Mouse (Mus musculus) heart, embryonic 14.5 days (tissue): ENCODE results near the gene Tmem74b. TPM values are rescaled to one million over a fixed set of nuclear protein-coding genes. Genes with fewer than 3 reads are reported as not detected.

Source experiments
- ATAC-seq: fragments of 200-750 bp; cut with Nextera tagmentation; 2 replicates; pipeline ENCODE4 v1.8.0; 2017; ENCODE audit warnings: low read depth, moderate TSS enrichment; ENCODE audit not compliant: insufficient number of reproducible peaks, insufficient read depth, low FRiP score
- H3K27ac ChIP-seq, 2 experiments: fragments of 200-500 bp in 1 of 2; fragments of 300-500 bp in 1 of 2; sonication (generic) in 1 of 2; replicated peaks in 1 of 2; 2 replicates each; pipeline ENCODE4 v1.5.1; 2012 to 2014; ENCODE audit warnings: low read depth in 2 of 2, low read length in 2 of 2, control low read depth in 1 of 2, mild to moderate bottlenecking in 1 of 2, mixed read lengths in 1 of 2; ENCODE audit not compliant: control insufficient read depth in 1 of 2, insufficient read depth in 1 of 2
- H3K27me3 ChIP-seq: fragments of 300-500 bp; sonication (generic); 2 replicates; pipeline ENCODE4 v1.6.1; 2014; ENCODE audit warnings: mild to moderate bottlenecking, low read length, control low read depth; ENCODE audit not compliant: control insufficient read depth, insufficient read depth
- H3K36me3 ChIP-seq: fragments of 300-500 bp; sonication (generic); 2 replicates; pipeline ENCODE4 v1.6.1; 2014; ENCODE audit warnings: mild to moderate bottlenecking, control low read depth, low read length, mixed read lengths; ENCODE audit not compliant: control insufficient read depth, insufficient read depth
- H3K4me1 ChIP-seq, 2 experiments: fragments of 200-500 bp in 1 of 2; fragments of 300-500 bp in 1 of 2; sonication (generic) in 1 of 2; 2 replicates each; pipeline ENCODE4 v1.6.1; 2012 to 2014; ENCODE audit warnings: low read length in 2 of 2, control low read depth in 1 of 2, mixed read lengths in 1 of 2; ENCODE audit not compliant: control insufficient read depth in 2 of 2, insufficient read depth in 2 of 2
- H3K4me2 ChIP-seq: fragments of 300-500 bp; sonication (generic); 2 replicates; pipeline ENCODE4 v1.6.1; 2014; ENCODE audit warnings: mild to moderate bottlenecking, low read length
- H3K4me3 ChIP-seq, 2 experiments: fragments of 200-500 bp in 1 of 2; fragments of 300-500 bp in 1 of 2; sonication (generic) in 1 of 2; 2 replicates each; pipeline ENCODE4 v1.5.1; 2012 to 2014; ENCODE audit warnings: low read length in 2 of 2, mild to moderate bottlenecking in 2 of 2, control low read depth in 1 of 2, low read depth in 1 of 2, moderate library complexity in 1 of 2; ENCODE audit not compliant: control insufficient read depth in 1 of 2, insufficient read depth in 1 of 2
- H3K9ac ChIP-seq: fragments of 300-500 bp; sonication (generic); 2 replicates; pipeline ENCODE4 v1.6.1; 2014; ENCODE audit warnings: mild to moderate bottlenecking, low read length
- H3K9me3 ChIP-seq: fragments of 300-500 bp; sonication (generic); 2 replicates; pipeline ENCODE4 v1.6.1; 2016; ENCODE audit warnings: low read length, control low read depth; ENCODE audit not compliant: control insufficient read depth
- WGBS: fragments of 180-500 bp; shearing (Covaris S2); extraction: QIAGEN DNeasy Blood & Tissue Kit; methylation state at CpG from one replicate; pipeline ENCODE4 v1.1.7; 2014; 5-methylcytosine and 5-hydroxymethylcytosine counted together
- polyA plus RNA-seq: library from polyadenylated mRNA; unstranded; fragments of >200 nt; fragmentation: Nextera tagmentation; extraction: Ambion mirVana; gene quantifications from 2 replicates; pipeline ENCODE4 v1.2.1, GENCODE M21; 2014

The Tmem74b gene
- polyA plus RNA-seq, 1 experiment from 2014 or later = 1.1 TPM

- Histone ChIP-seq H3K4me3 (no peak overlapping the region), H3K4me1 (no peaks in the 10 kb centered on the region), H3K9ac (no peak overlapping the region), H3K36me3 (peaks cover 54% of the 10 kb centered on the region), H3K27ac (no peak overlapping the region), H3K4me2 (no peak overlapping the region), H3K27me3 (no peaks in the 10 kb centered on the region), H3K9me3 (no peaks in the 10 kb centered on the region)
- 89% methylated on average over 8 of the region's 8 CpGs for WGBS
- no peak for ATAC-seq
Measured at GRCm38 (mm10) chr2:151733151-151733865, 31.5 kb downstream of the Tmem74b start.

GRCm38 (mm10) chr2:151735422-151735821 is 33.6 kb downstream of the Tmem74b start:
- no peak overlapping the region for H3K27ac ChIP-seq
- no peak overlapping the region for H3K9ac ChIP-seq
- H3K4me3 ChIP-seq = no peak overlapping the region
- 88% methylated on average over 6 of the region's 6 CpGs for WGBS
- peaks cover 3 to 9% of the 10 kb centered on the region in 2 experiments for H3K4me1 ChIP-seq
- H3K4me2 ChIP-seq = no peak overlapping the region
- no peak for ATAC-seq
- H3K27me3 ChIP-seq = no peaks in the 10 kb centered on the region
- H3K9me3 ChIP-seq = no peaks in the 10 kb centered on the region
- H3K36me3 ChIP-seq = peaks cover 33% of the 10 kb centered on the region

GRCm38 (mm10) chr2:151738460-151738859 is 36.7 kb downstream of the Tmem74b start:
- no peak overlapping the region for H3K4me3 ChIP-seq
- peaks cover 18% of the 10 kb centered on the region for H3K36me3 ChIP-seq
- H3K27ac ChIP-seq = no peak overlapping the region
- ATAC-seq = no peak
- 78% methylated on average over 4 of the region's 4 CpGs for WGBS
- H3K9ac ChIP-seq = no peak overlapping the region
- H3K27me3 ChIP-seq = no peaks in the 10 kb centered on the region
- H3K9me3 ChIP-seq = no peaks in the 10 kb centered on the region
- no peak overlapping the region for H3K4me2 ChIP-seq
- H3K4me1 ChIP-seq = peaks cover 3 to 14% of the 10 kb centered on the region in 2 experiments

- Histone ChIP-seq H3K9ac (no peak overlapping the region), H3K4me1 (peaks cover 3 to 14% of the 10 kb centered on the region in 2 experiments), H3K27me3 (no peaks in the 10 kb centered on the region), H3K9me3 (no peaks in the 10 kb centered on the region), H3K4me3 (no peak overlapping the region), H3K4me2 (no peak overlapping the region), H3K36me3 (peaks cover 12% of the 10 kb centered on the region), H3K27ac (no peak overlapping the region)
- 85% methylated on average over 3 of the region's 3 CpGs for WGBS
- ATAC-seq = no peak
Measured at GRCm38 (mm10) chr2:151739081-151739480, 37.3 kb downstream of the Tmem74b start.

- Histone ChIP-seq H3K4me3 (no peak overlapping the region), H3K27ac (no peak overlapping the region), H3K4me2 (no peak overlapping the region), H3K9me3 (no peaks in the 10 kb centered on the region), H3K27me3 (no peaks in the 10 kb centered on the region), H3K4me1 (peaks cover 3 to 14% of the 10 kb centered on the region in 2 experiments), H3K9ac (no peak overlapping the region), H3K36me3 (peaks cover 8% of the 10 kb centered on the region)
- no peak for ATAC-seq
- 89% methylated on average over 7 of the region's 7 CpGs for WGBS
Measured at GRCm38 (mm10) chr2:151739505-151739904, 37.7 kb downstream of the Tmem74b start.

- no peaks in the 10 kb centered on the region for H3K27me3 ChIP-seq
- H3K36me3 ChIP-seq = no peaks in the 10 kb centered on the region
- H3K4me3 ChIP-seq = peak overlapping the region; percentile 85 to 88
- peaks cover 3 to 14% of the 10 kb centered on the region in 2 experiments for H3K4me1 ChIP-seq
- no peaks in the 10 kb centered on the region for H3K9me3 ChIP-seq
- peak overlapping the region; percentile 94 for H3K4me2 ChIP-seq
- peak; percentile 78 for ATAC-seq
- WGBS = under 1% methylated on average over 61 of the region's 61 CpGs
- peak overlapping the region; percentile 57 to 66; a peak in 3 of 4 replicates for H3K27ac ChIP-seq
- H3K9ac ChIP-seq = peak overlapping the region; percentile 85
Measured at GRCm38 (mm10) chr2:151740741-151741526, 39.1 kb downstream of the Tmem74b start.

GRCm38 (mm10) chr2:151742084-151742483 is 40.3 kb downstream of the Tmem74b start:
- H3K4me3 ChIP-seq = no peak overlapping the region

More at GRCm38 (mm10) chr2:151742084-151742483, 40.3 kb downstream of the Tmem74b start:
- Histone ChIP-seq H3K27me3 (no peaks in the 10 kb centered on the region), H3K4me2 (no peak overlapping the region), H3K9me3 (no peaks in the 10 kb centered on the region), H3K36me3 (no peaks in the 10 kb centered on the region), H3K4me1 (peaks cover 3 to 14% of the 10 kb centered on the region in 2 experiments), H3K9ac (no peak overlapping the region), H3K27ac (no peak overlapping the region)
- no peak for ATAC-seq
- WGBS = 93% methylated on average over 1 of the region's 1 CpGs
